Mouse (Mus musculus) cerebellum, postnatal 4 days (tissue): ENCODE measurements around the gene Prps1l1.

ENCODE experiments used
- DNase-seq, 2 experiments: peaks; one replicate each; pipeline ENCODE4 v3.0.0; 2022; ENCODE audit warnings: low spot score in 2 of 2, mixed read lengths in 1 of 2

Prps1l1 gene

DNA sequence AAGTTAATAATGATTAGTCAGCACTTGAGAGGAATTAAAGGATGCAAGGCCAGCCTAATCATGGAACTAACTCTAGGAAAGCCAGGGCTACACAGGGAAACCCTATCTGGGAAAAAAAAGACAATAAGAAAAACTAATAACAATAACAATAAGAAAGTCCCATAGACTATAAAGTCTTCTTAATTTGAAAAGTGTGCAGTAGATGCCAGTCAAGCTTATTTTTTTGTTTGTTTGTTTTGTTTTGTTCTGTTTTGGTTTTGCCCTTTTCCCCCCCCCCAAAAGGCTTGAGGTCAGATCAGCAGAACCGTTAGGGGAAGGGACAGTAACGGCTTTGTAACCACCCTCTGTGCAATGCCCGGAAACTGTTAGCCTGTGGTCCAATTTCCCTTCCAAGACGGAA is at the start of gene Prps1l1:
Gene Prps1l1 (plus strand): TSS at position 301 of the 400 bp plus-strand sequence.
- DNase-seq = no peak

DNA sequence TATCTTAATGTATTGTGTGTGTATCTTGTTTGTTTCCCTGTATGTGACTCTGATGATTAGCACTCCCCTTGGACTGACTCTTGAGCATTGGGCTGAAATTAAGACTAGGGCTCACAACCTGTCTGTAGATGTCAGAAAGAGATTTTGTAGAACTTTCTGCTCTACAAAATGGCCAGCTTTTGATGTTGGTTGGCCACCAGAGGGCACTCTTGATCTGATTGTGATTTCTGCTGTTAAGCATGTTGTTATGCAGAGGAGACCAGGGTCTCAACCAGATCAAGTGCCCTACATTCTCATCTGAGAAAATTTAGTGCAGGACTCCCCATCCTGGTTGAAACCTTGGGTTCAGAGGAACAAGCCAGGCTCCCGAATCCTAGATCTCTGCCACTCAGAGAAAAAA is 46.6 kb upstream of the Prps1l1 start:
- DNase-seq = no peak

DNA sequence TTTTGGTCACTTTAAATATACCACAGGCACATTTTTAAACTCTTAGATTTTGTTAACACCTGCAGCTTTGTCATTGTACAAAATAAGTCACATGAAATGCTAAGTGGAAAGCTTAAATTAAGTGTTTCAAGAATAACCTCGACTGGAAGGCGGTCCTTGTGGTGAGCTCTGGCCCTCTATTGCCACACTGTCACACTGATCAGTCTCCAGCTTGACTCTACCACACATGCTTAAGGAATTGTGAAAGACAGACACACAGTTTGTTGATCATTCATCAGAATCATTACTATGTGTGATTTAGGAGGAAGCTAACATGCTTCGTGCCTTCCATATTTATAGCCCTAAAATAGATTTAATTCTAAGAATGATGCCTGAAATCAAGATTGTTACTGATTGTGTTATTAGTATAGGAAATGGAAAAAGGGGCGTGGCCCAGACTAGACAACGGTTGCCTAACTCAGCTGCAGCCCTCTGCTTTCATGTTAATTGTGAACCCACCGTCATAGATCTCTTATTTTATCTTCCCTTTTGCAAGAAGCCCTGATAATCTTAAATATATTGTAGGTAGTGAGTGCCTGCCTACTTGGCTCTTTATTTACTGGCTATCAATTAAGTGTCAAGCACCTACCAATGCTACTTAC is 35.4 kb upstream of the Prps1l1 start:
- no peak for DNase-seq

DNA sequence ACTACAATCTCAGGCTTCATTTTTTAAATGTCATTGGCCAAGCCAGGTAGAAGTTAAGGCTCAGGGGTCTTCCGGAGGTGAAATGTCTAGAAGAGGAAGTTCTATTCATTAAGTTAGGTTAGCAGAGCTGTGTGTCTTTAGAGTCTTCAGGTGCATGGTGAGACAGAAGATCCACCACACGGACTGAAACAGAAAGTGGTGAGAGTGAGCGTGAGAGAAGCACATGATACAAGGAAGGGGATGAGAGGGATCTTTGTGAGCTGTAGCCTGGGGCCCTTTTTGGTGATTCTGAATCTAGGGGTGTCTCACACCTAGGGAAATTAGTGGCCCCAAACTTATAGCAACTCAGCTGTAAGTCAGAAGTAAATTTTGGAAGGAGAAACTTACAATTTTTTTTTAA is 8.6 kb upstream of the Prps1l1 start:
- no peak for DNase-seq

DNA sequence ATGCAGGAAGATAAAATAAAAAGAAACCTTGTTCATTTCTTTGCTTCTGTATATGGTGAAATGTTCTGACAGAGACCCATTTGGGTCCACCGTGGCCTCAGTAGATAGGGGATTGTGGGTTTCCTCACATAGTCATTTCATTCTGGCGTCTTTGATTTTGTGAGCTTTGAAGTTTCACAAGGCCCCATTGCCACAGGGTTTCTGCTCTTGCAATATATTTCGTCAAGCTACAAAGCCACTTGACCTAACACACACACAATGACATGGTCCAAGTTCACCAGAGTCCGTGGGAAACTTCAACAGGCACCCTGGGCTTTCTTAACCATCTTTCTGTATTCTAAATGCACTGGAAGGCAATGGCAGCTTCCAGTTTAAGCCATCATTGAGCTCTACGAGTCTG is 1.3 kb downstream of the Prps1l1 start:
- no peak for DNase-seq

DNA sequence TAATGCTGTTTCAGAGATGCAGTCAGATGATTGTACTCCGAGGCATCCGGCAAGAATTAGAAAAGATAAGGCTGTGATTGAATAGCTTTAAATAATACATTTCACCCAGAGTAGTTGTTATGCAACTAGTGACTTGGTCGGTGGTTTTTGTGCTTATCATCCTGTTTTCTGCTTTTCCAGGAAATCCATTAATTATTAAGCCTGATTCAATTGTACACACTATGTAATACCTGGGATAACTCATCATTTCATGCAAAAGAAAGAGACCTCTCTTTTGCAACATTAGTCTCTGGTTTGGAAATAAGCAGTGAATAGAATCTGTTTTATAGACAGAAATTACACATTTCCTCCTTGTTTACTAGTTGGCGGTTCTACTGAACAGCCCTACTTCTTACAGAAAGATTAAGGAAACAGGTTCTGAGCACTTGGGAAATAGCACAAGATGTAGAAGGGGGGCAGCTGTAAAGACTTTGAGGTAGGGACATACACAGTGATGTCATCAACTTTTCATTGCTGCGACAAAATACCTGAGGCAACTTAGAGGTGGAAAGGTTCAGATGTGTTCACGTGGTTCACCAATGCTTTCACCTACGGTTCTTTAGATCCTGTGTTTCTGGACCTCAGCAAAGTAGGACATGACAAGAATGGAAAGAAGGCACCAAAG is 5.1 kb downstream of the Prps1l1 start:
- no peak for DNase-seq

DNA sequence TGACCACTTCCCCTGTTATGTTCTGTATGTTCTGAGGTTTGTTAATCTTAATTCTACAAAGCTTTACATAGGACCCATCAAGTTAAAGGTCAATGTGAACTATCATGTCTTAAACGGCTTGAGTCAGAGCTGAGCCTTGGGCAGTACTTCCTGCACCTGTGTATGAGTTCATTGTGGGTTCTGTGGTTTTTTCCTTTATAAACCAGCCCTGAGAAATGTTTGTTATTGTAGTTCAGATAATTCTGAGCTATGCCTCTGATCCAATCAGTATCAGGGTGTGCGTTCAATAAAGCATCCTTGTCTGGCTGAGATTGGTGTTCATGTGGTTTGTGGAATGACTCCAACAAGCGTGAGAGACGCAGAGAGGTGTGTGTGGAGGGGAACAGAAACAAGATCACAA is 5.8 kb downstream of the Prps1l1 start:
- no peak for DNase-seq

DNA sequence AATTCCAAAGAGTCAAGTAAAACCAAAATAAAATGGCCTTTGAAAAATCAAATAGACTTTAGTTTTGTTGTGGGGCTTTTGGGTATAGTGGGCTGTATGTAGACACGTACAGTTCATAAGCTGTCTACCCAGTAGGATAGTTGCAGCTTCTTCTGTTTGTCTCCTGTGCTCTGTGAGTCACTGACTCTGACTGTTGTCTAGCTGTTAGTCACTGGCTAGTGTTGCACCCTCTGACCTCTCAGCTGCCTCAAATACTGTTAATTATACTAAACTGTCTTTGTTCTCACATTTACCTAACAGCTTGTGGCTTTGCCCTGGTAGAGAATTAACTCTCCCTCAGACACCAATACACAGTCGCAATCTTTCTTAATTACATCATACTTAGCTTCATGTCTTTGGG is 7.3 kb downstream of the Prps1l1 start:
- DNase-seq = no peak

DNA sequence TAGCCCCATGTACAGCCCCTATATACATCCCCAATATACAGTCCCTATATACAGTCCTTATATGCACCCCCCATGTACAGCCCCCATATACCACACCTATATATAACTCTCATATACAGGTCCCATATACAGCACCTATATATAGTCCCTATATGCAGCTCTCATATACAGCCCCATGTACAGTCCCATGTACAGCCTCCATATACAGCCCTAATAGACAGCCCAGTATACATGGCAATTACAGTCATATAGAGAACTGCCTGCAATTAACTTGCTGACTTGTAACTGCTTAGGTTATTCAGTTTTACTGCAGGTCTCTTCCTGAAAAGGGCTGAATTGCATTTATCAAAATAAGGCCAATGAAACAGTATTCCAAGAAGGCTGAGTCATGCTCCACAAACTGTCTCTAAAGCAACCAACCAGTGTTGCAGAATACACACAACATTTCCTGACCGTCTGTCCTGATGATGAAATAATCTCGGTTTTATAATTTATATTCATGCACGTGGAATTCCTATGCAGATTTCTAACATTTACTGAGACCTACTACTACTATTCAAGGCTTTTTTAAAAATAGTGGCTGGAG is 13.1 kb downstream of the Prps1l1 start:
- no peak for DNase-seq

DNA sequence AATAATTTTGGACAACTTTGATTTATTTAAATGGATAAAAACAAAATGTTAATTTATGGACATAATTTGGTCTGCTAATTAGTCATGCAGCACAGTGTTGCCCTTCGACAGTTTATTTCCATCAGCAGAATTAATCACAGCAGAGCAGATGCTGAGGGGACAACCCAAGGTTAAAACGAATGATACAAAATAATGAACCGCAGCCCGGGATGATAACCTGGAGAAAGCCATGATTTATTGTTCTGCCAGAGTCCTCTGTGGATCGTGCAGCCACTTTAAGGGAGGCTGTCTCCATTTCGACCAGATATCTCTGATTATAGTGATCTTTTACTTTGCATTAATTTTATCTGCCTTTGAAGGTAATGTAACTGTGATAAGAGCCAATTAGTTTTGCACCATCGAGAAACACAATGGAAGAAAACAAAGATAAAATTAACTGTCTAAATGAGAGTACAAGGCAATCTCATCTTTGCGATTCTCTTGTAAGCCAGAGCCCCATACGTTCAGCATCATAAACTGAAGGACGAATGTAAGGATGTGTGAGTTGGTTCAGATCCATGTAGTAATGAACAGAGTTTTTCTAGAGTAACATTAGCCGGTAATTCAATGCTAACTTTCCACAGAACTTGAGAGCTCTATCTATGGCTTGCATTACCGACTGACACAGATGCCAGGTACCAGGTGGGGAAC is 14.4 kb downstream of the Prps1l1 start:
- DNase-seq = no peak

DNA sequence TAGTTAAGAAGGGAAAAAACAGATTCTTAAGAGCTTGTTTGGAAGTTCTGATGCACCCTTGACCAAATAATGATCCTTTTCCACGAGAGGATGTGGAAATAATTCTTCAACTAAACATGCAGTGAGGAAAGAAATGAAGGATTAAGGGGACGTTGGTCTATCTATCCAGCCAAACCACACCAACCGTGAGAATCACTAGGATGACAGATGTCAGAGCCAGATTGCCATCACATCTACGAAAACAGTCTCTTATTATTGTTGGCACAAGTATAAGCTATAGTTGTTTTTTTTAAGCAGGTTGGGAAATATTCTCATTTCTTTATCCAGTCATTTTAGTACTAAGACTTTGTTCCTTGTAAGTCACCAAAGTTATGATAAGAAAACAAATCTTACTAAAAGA is 15.8 kb downstream of the Prps1l1 start:
- no peak for DNase-seq

DNA sequence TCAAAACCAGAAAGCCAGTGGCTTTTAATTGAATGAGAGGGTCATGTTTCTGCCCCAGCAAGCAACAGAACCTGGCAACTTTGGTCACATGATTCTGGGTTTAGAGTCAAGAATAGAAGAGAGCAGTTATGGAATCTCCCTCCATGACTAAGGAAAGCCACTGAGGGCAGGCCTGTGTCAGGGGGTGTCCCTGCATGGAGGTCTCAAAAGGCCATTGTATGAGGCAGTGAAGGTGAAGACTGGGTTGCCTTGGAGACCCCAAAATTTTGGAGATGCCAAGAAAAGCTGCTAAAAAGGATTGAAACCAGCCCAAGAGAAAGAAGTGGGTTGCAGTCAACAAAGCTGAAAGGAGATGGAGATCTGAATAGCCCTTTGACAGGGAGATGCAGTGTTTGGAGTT is 21.2 kb downstream of the Prps1l1 start:
- no peak for DNase-seq

DNA sequence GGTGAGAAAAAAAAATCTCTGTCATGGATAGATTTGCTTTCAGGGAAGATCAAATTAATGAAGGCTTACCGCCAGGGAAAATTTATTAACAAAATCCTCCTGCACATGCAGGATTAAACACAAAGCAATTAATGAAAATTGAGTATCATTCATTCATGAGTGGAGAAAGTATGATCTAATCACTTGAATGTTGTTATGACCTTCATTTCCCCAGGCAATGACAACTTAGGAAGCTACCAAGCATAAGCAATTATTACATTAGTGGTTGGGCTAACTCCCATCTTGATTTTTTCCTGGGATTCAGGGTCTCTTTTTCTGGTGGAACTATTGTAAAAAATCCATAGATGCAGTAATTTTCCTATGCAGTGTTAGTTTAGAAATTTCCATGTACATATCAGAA is 23.3 kb downstream of the Prps1l1 start:
- DNase-seq = no peak

DNA sequence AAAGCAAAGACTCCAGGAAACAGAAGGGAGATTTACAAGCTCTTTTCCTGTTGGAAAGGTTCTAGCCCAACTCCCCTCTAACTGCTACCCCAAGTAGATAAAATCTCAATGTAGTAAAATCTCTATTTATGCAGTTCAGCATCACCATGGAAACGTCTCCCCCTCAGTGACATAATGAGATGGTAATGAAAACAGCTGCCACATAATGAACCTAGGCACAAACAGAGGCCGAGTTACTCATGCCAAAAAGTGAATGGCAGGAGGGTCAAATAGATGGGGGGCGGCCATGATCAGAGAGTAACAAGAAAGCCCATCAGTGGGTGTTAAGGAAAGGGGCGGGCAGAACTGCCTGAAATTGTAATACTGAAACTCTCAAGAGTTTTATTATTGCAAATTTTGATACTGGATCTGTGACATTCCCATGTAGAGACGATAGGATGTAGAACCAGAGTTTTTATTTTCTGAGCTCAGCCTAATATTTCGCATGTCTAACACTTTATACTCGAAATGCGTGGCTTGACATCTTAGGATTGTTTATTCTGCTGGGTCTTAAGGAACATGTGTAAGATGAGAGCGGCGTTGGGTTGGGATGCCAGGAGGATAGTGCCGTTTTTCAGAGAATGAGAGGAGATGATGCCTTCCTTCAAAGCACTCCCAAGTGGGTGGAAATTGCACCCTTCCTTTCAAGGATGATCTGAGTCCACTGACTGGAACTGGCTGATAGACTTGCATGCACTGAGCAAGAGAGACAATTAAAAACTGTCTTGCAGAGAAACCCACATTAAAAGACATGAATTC is 24.0 kb downstream of the Prps1l1 start:
- peak in 1 of 2 experiments; percentile 7 for DNase-seq

DNA sequence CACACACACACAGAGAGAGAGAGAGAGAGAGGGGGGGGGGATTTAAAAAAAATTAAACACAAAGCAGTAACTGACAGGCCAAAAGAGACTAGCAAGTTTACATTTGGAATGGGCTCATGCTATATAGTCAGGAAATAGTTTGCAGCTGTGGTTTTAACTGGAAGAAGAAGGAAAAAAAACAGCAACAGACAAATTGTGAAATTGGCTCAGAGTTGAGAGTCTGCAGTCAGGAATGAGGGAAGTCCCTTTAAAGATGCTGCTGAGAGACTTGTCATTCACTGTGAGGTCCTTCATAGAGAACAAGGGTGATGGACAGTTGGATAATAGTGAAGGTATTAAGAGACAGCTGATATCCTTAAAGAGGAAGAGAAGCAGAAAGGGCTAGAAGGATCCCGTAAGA is 26.9 kb downstream of the Prps1l1 start:
- DNase-seq = no peak

DNA sequence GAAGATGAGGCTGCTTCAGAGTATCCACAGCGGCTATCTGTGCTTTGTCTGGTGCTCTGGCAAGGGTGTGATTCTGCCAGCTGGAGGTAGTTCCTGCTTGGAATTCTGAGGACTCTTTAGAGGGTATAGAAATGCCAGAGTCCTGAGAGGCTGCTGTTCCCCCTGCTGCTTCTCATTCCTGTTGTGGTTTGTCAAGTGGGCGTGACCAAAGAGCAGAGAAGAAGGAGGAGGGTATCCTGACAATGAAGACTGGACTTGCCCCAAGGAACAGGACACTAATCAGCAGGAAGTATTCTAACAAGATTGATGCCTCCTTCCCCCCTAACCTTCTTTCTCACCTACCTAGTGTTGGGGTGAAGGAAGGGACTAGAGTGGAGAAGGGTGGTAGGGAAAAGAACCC is 29.4 kb downstream of the Prps1l1 start:
- no peak for DNase-seq

DNA sequence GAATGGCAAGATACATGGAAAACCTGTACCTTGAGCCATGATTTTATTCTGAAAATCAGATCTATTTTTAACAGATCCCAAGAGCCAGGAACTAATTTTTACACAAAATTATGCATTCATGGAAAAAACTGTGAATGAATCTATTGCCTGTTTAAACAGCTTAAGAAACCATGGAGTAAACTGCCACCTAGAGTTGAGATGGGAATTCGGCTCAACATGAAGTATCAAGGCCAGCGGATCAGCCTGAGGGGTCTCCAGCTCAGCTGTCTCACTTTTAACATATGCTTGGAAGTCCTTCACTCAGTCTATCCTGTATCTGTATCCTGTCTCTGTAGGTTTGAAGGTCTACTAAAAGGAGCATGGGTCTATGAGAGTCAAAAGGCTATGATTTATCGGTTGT is 31.5 kb downstream of the Prps1l1 start:
- peak in 1 of 2 experiments; percentile 9 for DNase-seq

DNA sequence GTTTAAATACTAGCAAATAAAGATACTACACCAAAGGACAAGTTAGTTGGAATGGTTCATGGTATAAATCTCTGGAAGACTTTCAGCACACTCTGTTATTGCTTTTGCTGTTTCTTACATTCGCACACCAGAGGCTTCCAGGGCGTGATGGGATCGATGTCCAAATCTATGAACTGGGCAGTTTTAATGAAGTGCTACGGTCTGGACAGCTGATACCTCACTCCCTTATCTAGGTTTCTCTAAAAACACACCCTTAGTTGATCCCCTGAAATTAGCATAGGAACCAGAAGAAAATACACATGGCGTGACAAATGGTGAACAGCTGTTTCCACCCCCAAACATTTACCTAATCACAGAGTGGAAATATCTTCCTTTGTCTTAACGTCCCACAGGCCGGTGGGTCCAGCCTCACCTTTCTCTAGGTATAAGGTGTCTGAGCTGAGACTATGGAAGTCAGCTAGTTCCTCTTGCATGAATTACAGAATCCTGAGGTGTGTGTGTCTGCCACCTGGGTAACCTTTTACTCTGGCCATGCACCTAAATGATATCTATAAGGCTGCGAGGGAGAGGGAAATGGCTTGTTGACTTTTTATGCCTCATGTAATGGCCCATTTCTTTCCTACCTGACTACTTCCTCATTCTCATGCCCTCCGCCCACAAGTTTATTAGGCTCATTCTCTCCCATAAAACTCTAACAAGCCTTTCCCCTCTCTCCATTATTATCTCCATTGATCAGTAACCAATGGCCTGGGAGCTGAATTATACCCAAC is 32.1 kb downstream of the Prps1l1 start:
- no peak for DNase-seq

DNA sequence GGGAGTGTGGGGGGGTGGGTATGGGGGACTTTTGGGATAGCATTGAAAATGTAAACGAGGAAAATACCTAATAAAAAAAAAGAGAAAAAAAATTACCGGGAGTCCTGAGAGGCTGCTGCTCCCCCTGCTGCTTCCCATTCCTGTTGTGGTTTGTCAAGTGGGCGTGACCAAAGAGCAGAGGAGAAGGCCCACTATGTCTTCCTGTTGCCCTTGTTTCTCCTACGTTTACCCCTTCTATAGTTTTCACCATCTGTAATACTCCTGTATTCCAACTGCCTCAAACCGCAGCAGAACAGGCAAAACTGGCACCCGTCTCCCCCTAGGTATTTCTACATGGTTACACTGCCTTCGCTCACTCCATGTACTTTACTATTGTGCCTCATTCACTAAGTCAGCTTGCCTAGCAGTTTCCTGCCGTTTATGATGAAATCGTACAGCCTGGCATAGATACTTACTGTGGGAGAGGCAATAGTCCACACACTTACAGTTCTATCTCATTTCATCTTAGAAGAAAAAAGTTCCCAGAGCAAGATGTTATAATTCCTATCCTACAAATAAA is 34.2 kb downstream of the Prps1l1 start:
- DNase-seq = no peak

DNA sequence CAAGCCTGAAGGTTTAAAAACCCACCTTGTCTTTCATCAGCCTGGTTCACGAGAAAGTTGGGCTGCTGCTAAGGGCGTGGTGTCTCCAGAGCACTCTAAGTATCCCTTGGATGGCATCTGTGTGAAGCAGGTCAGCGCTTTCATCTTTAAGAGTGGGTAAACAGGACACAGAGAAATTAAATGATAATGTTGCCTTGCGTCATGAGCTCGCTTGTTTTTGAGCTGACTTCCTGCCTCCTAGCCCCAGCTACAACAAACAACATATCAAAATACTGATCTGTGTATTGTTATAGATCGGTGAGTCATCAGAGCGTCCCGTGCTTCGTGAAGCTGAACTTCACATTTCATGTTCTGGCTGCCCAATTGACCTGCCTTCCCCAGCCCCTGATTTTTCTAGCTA is 36.7 kb downstream of the Prps1l1 start:
- no peak for DNase-seq

DNA sequence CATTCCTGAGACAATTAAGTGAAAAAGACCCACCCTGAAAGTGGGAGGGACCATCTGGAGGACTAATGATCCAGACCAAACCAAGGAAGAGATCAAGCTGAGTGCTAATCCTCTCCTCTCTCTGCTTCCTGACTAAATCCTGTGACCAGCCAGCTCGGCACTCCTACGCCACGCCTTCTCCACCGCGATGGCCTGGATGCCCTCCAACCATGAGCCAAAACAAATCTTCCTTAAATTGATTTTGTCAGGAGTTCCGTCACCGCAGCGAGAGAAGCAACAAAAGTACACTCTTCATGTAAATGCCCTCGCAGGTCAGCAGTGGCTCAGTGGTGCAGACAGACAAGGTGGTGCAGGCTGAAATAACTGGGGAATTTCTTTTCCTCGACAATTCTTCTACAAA is 37.5 kb downstream of the Prps1l1 start:
- DNase-seq = no peak
